Mouse (Mus musculus): Measurements from ENCODE around the gene Ifitm2. TPM values are rescaled to one million over a fixed set of nuclear protein-coding genes. Genes with fewer than 3 reads are reported as not detected.

Ifitm2 gene
- polyA plus RNA-seq, 1 experiment = 47.7 TPM

DNA sequence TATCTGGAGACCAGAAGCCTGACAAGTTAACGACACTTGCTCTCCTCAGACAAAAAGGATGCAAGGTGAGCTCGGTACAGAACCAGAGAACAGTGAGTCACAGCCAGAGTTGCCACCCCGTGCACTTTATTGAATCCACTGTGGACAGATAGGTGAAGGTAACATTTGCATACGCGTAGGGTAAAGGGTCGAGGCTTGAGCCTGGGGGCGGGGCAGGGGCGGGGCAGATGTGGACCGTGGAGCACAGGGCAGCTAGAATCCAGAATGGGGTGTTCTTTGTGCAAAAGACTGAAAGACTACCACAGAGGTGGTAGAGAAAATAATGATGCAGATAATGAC, 1.1 kb downstream of the Ifitm2 start:
- Histone ChIP-seq H3K27ac (ENCODE audit: insufficient read depth, low read length) (no peak overlapping the region), H3K4me1 (ENCODE audit: control insufficient read depth, insufficient read depth, low read length) (no peaks in the 10 kb centered on the region; the same call in 1 of the 2 replicates), H3K4me3 (ENCODE audit: insufficient read depth, low read length) (no peak overlapping the region)
- TF ChIP-seq CTCF (IDR thresholded peaks at IDR 0.05; ENCODE audit: extremely low read depth, insufficient read depth, low read length) (no peak), POLR2A (IDR thresholded peaks at IDR 0.05; ENCODE audit: extremely low read depth, insufficient read depth, low read length) (no peak)

DNA sequence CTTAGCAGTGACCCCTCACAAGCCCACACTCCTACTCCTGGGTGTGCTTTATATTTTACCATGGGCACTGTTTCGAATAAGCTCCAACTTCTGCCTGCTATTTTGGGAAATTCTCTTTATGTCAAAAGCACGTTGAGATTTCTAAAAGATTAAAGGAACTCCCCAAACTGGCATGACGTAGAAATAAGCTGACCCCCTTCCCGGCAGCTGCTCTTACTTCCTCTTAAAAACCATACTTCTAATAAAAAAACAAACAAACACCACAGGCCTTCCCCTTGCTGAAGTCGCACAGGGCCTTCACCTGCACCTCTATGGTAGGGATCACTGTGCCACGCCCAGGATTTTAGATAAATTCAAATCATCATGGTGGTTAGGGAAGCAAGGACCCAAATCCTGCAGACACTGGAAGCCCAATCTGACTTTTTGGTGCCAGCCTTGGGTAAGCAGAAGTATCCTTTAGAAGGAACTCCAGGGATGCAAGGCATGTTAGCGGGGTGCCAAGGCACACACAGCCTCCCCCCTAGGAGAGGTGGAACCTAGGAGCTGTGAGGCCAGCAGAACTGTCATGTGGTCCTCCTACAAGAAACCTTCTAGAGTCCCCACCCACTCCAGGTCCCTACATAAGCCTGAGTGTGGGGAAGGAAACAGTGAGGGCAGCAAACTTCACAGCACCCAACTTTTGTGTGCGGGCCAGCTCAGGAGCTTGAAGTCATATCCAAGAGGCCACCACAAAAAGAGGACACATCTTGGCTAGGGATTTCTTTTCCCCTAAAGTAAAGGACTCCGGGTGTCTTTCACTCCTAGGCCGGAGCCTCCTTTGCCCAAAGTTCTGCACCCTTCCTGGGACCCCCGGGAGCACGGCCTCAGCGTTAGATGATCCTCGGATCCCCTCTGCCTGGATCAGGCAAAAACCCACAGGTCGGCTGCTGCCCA, 1.7 kb downstream of the Ifitm2 start:
- no peak for TF ChIP-seq CTCF (IDR thresholded peaks at IDR 0.05; ENCODE audit: extremely low read depth, insufficient read depth, low read length)
- TF ChIP-seq POLR2A (IDR thresholded peaks at IDR 0.05; ENCODE audit: extremely low read depth, insufficient read depth, low read length) = no peak
- Histone ChIP-seq H3K4me3 (ENCODE audit: insufficient read depth, low read length) (no peak overlapping the region), H3K4me1 (ENCODE audit: control insufficient read depth, insufficient read depth, low read length) (no peaks in the 10 kb centered on the region; the same call in 1 of the 2 replicates), H3K27ac (ENCODE audit: insufficient read depth, low read length) (no peak overlapping the region)

DNA sequence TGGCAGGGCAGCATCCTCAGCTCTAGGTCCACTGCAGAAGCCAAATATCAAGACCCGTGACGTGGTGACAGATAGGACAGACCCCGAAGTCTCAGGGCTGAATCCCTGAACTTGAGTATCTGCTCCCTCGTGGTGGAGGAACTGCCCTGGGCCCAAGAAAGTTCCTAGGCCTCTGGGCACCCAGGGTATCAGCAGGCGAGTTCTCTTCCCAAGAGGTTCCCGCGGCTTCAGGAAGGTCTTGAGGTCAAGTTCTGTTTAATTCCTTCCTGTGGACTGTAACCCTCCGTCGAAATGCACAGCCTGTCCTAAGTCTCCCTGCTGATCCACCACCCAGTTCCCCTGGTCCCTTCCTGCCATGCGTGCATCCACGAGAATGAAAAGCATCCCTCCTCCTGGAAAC, 2.7 kb downstream of the Ifitm2 start:
- TF ChIP-seq CTCF (IDR thresholded peaks at IDR 0.05; ENCODE audit: extremely low read depth, insufficient read depth, low read length) (no peak), POLR2A (IDR thresholded peaks at IDR 0.05; ENCODE audit: extremely low read depth, insufficient read depth, low read length) (no peak)
- Histone ChIP-seq H3K4me3 (ENCODE audit: insufficient read depth, low read length) (no peak overlapping the region), H3K4me1 (ENCODE audit: control insufficient read depth, insufficient read depth, low read length) (no peaks in the 10 kb centered on the region; the same call in 1 of the 2 replicates), H3K27ac (ENCODE audit: insufficient read depth, low read length) (no peak overlapping the region)

DNA sequence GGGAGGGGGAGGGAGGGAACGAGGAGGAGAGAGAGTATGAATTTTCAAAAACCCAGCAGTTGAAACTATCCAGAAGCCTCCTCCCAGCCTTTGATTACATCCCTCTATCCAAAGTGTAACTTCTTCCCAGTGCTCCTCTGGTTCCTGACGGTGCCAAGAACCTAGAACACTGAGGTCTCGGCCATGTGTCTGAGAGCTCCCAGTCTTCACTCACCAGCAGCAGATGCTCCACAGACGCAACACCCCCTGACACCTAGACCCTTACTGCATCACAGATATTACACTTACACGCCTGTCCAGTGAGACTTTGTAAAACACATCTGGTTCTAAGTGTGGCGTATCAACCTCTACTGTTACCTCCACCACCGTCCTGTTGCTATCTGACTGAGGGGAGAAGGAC, 3.3 kb downstream of the Ifitm2 start:
- H3K4me1 ChIP-seq (ENCODE audit: control insufficient read depth, insufficient read depth, low read length) = no peaks in the 10 kb centered on the region; the same call in 1 of the 2 replicates
- no peak overlapping the region for H3K27ac ChIP-seq (ENCODE audit: insufficient read depth, low read length)
- no peak for TF ChIP-seq POLR2A (IDR thresholded peaks at IDR 0.05; ENCODE audit: extremely low read depth, insufficient read depth, low read length)
- TF ChIP-seq CTCF (IDR thresholded peaks at IDR 0.05; ENCODE audit: extremely low read depth, insufficient read depth, low read length) = no peak
- no peak overlapping the region for H3K4me3 ChIP-seq (ENCODE audit: insufficient read depth, low read length)

DNA sequence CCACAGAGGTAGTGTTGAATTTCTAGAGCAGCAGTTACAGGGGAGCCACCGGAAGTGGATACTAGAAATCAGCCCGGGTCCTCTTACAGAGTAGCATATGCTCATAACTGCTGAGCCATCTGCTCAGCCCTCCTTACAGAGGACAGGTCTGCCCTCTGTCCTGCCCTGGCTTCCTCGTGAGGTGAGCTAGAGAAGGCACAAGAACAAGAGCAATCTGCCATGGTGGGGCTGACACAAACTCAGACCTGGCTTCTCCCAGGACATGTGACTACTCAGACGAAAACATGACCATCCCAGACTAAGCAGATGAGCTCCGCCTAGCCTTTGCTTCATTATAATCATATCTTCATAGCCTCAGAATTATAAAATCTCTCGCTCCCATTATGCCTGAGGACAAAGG, 4.0 kb downstream of the Ifitm2 start:
- no peaks in the 10 kb centered on the region; the same call in 1 of the 2 replicates for H3K4me1 ChIP-seq (ENCODE audit: control insufficient read depth, insufficient read depth, low read length)
- H3K4me3 ChIP-seq (ENCODE audit: insufficient read depth, low read length) = no peak overlapping the region
- no peak overlapping the region for H3K27ac ChIP-seq (ENCODE audit: insufficient read depth, low read length)
- TF ChIP-seq POLR2A (IDR thresholded peaks at IDR 0.05; ENCODE audit: extremely low read depth, insufficient read depth, low read length) = no peak
- no peak for TF ChIP-seq CTCF (IDR thresholded peaks at IDR 0.05; ENCODE audit: extremely low read depth, insufficient read depth, low read length)

DNA sequence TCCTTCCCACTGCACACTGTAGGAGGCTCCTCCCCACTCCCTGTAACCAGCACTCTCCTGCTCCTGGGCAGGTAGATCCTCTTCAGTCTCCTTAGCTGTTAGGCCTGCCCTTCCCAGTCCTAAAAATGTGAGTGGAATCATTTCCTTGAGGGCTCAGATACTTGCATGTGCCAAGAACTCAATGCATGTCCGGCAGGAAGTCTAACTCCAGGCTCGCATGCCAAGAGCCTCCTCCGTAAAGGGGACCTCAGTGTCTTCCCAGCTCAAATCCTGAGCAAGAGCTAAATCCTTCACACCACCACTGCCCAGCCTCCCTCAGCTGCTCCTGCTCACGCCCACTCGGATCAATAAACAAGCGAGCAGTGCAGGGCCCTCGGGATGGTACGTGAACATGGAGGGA, 4.7 kb downstream of the Ifitm2 start:
- Histone ChIP-seq H3K27ac (ENCODE audit: insufficient read depth, low read length) (no peak overlapping the region), H3K4me1 (ENCODE audit: control insufficient read depth, insufficient read depth, low read length) (no peaks in the 10 kb centered on the region), H3K4me3 (ENCODE audit: insufficient read depth, low read length) (no peak overlapping the region)
- TF ChIP-seq CTCF (IDR thresholded peaks at IDR 0.05; ENCODE audit: extremely low read depth, insufficient read depth, low read length) (no peak), POLR2A (IDR thresholded peaks at IDR 0.05; ENCODE audit: extremely low read depth, insufficient read depth, low read length) (no peak)

DNA sequence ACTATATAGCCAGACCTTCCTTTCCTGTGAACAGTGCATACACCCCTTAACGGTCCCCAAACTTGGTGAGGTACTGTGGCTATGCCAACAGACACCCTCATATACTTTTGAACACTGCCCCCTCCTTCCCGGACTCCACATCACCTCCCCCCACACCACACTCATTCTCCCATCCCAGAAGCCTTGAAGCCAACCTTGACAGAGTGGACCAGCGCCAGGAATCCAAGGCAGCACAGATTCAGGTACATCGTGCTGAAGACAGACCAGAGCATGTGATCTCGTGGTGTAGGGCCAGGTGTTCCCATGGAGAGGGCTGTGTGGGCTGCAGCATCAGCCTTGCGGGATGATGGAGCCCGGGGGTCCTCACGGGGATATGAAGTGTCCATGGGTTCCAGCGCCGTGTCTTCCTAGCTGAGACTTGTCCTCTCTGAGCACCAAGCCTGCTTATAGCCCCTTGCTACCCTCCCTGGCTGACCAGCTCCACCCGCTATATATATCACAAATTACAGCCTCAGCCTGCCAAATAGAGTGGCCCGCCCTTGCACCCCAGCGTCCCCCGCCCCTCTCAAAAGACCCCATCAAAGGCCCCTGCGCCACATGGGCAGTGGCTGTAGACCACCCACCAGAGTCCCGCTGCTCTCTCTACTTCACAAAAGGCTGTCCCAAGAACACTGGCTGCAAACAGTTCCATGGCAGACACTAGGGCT, 5.8 kb downstream of the Ifitm2 start, which contains the start of gene Ifitm5:
Gene Ifitm5 (minus strand): TSS at position 468 of the 707 bp plus-strand sequence.
- H3K27ac ChIP-seq (ENCODE audit: insufficient read depth, low read length) = no peak within 1 kb of the TSS
- no peaks in the 10 kb centered on the region for H3K4me1 ChIP-seq (ENCODE audit: control insufficient read depth, insufficient read depth, low read length)
- TF ChIP-seq POLR2A (IDR thresholded peaks at IDR 0.05; ENCODE audit: extremely low read depth, insufficient read depth, low read length) = no peak
- TF ChIP-seq CTCF (IDR thresholded peaks at IDR 0.05; ENCODE audit: extremely low read depth, insufficient read depth, low read length) = no peak
- H3K4me3 ChIP-seq (ENCODE audit: insufficient read depth, low read length) = no peak within 1 kb of the TSS

DNA sequence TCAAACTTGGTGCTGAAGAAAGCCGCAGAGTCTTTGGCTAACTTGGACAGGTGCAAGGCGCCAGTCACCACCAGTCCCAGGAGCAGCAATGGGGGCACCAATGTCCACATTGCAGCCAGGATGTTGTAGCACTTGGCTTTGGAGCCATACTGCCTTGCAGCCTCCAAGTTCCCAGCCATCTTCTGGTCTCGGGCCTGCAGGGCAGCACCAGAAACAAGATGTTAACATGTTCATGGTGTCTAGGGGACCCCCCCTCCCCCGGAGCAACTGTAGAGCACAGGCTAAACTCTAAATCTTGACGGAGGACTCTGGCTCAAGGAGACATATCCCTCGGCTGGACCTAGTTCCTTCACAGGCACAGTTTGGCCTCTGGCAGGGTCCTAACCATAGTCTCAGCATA, 6.5 kb downstream of the Ifitm2 start:
- Histone ChIP-seq H3K4me3 (ENCODE audit: insufficient read depth, low read length) (no peak overlapping the region), H3K27ac (ENCODE audit: insufficient read depth, low read length) (no peak overlapping the region), H3K4me1 (ENCODE audit: control insufficient read depth, insufficient read depth, low read length) (no peaks in the 10 kb centered on the region)
- TF ChIP-seq CTCF (IDR thresholded peaks at IDR 0.05; ENCODE audit: extremely low read depth, insufficient read depth, low read length) = no peak

DNA sequence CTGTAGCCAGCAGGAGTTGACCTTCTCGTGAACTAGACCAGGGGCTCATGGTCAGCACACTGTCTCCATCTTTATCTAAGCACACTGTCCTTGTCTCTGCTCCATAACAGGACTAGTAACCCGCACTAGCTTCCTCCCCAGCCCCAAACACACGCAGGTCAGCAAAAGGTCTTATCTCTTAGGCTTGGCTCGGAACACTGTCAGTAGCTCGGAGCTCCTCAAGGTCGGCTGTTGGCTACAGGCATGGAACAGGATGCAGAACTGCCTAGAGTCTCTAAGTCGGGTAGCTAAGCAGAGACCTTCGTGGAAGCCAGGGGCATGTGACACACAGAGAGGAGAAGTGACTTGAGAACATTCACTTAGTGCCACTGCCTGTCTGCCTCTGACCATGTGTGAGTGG, 7.6 kb downstream of the Ifitm2 start:
- TF ChIP-seq CTCF (IDR thresholded peaks at IDR 0.05; ENCODE audit: extremely low read depth, insufficient read depth, low read length) = no peak
- TF ChIP-seq POLR2A (IDR thresholded peaks at IDR 0.05; ENCODE audit: extremely low read depth, insufficient read depth, low read length) = no peak
- no peak overlapping the region for H3K27ac ChIP-seq (ENCODE audit: insufficient read depth, low read length)
- H3K4me1 ChIP-seq (ENCODE audit: control insufficient read depth, insufficient read depth, low read length) = no peaks in the 10 kb centered on the region
- no peak overlapping the region for H3K4me3 ChIP-seq (ENCODE audit: insufficient read depth, low read length)

DNA sequence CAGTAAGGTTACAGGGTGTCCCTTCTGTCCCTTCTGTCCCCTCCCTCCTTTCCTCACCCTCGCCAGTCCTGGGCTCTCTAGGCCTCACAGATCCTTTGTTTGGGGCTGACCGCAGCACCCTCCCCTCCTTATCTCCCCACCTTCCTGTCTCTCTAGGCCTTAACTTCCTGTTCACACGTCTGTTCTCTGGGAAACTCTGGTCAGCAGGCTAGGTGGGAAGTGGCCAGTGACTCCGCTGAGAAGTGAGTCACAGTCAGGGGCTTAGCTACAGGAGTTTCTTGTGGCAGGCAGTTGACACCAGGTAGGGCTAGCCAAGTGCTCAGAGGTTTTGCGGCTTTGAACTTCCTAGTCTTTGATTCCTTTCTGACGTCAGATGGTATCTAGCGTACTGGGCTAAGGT, 8.8 kb downstream of the Ifitm2 start:
- H3K4me3 ChIP-seq (ENCODE audit: insufficient read depth, low read length) = no peak overlapping the region
- H3K27ac ChIP-seq (ENCODE audit: insufficient read depth, low read length) = no peak overlapping the region
- no peaks in the 10 kb centered on the region for H3K4me1 ChIP-seq (ENCODE audit: control insufficient read depth, insufficient read depth, low read length)
- TF ChIP-seq CTCF (IDR thresholded peaks at IDR 0.05; ENCODE audit: extremely low read depth, insufficient read depth, low read length) (no peak), POLR2A (IDR thresholded peaks at IDR 0.05; ENCODE audit: extremely low read depth, insufficient read depth, low read length) (no peak)
